Mouse (Mus musculus): ENCODE measurements around the gene Stat5a.

Gene Stat5a

DNA sequence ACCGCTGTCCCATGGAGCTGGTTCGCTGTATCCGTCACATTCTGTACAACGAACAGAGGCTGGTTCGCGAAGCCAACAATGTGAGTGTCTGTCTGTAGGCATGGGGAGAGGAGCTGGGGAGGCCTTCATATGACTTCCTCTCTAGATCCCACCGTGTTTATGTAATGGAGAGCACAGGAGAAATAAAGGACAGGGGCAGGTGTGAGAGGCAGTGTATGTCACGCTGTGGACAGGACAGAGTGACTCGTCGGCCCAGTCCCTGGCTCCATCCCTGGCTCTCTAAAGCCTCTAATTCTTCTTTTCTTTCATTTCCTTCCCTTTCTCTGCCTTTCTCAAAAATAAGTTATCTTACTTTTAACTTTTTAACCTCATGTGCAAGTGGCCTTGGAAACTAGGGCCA lies 4.0 kb downstream of the Stat5a start:
- DNase-seq, result no peak

DNA sequence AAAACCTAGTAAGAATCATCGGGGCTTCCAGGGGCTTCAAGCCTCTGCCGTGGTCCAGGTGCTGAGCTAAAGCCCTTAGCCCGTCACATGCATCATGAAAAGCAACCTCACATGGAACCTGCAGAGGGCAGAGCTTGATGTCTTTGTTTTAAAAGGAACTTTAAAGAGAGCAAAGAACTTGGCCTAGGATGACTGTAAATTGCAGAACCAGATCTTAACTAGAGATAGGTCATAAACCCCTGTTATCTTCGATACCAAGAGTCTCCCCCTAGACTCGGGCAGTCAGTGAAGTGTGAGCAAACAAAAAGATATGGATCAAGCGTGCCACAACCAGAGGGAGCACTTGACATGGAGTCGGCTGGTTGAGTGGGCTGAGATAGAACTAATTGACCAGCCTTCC lies 6.5 kb downstream of the Stat5a start:
- DNase-seq, result no peak

DNA sequence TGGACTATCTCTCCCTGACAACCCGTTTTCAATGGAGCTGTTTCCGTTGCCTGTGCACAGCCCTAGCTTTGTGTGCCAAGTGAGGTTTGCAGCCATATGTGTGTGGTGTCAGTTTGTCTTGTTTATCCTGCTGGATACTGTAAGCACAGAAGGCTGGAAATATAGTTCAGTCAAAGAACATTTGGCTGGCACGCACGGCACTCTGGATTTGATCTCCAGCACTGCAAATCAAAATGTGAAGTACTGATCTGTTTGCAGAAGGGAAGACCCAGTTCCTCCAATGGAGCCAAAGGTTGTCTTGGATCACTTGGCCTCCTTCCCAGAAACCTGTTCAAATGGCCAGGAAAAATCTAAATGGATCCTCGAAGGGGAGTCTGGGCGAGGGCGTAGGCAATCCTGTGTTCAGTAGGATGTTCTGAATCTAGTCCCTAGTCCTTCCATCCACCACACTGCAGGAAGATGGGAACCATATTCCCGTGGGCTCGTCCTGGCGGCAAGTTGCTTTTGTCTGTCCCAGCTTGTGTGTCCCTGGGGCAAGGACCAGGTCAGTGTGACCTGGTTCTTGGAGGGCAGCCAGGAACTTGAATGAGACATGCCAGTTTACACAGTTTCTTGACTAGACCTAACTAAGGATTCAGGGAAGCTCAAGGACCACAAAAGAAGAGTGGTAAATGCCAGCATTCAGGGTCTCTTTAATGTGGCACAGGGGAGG lies 11.3 kb downstream of the Stat5a start:
- no peak for DNase-seq

DNA sequence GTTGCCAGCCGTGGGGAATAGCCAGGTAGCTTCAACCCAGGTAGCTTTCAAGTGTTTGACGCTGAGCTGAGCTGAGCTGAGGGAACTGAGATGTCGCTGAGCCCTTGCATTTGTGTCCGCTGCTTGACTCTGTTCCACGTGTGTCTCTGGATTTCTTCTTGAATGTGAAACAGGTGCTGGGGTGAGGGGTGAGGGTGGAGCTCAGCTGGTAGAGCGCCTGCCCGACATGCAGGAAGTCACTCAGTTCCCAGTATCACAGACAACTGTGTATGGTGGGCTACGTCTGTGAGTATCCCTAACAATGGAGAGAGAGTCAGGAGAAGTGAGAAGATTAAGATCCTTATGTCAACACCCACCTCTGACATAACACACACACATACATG lies 11.8 kb downstream of the Stat5a start:
- DNase-seq, result no peak

DNA sequence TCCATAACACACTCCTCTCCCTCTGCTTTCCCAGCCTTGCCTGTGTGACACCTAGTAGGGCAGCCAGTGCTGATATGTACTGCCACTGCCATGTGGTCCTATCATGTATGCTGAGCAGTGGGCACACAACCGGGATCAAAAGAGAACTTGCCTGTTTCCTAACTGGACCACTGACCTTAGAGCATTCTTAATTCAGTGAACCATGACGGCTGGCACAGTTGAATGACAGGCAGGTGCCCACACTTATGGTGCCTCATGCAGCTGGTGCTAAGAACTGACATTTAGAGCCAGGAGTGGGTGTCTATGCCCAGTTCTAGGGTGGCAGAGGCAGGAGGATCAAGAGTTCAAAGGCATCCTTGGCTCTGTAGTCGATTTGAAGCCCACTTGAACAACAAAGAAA lies 16.6 kb downstream of the Stat5a start:
- DNase-seq, result no peak

DNA sequence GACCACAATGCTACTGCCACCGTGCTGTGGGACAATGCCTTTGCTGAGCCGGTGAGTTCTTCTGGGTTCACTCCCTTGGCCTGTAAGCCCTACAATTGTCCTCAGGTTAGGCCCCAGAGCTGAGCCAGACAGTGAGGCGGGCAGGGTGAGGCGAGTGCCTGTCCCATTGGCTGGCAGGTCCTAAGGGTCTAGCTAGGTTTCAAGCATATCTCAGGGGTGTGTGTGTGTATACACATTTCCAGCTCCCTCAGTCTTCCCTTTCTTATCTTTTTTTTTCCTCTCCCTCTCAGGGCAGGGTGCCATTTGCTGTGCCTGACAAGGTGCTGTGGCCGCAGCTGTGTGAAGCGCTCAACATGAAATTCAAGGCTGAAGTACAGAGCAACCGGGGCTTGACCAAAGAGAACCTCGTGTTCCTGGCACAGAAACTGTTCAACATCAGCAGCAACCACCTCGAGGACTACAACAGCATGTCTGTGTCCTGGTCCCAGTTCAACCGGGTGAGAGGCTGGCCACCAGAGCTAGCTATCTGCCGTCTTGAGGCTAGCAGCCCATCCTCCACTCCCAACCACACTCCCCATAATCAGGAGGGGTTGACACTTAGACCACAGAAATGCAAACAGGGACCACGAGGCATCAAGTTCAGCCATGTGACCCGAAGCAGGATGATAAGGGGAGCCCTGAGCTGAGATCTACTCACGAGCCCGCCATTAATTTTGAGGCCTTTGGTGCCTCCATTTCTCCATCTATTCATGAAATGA lies 20.3 kb downstream of the Stat5a start:
- no peak for DNase-seq

DNA sequence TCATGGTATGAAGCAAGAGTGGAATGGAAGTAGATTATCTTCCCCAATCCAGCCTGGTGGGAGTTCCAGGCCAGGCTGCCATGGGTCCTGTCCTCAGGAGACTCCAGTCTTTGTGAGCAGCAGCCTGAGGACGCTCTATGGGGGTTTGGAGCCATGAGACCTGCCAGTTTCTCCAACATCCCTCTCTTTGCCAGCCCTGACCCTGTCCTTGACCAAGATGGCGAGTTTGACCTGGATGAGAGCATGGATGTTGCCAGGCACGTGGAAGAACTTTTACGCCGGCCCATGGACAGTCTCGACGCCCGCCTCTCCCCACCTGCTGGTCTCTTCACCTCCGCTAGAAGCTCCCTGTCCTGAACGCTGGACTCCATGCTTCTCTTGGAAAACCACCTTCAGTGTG lies 24.5 kb downstream of the Stat5a start:
- peak; percentile 91 for DNase-seq

DNA sequence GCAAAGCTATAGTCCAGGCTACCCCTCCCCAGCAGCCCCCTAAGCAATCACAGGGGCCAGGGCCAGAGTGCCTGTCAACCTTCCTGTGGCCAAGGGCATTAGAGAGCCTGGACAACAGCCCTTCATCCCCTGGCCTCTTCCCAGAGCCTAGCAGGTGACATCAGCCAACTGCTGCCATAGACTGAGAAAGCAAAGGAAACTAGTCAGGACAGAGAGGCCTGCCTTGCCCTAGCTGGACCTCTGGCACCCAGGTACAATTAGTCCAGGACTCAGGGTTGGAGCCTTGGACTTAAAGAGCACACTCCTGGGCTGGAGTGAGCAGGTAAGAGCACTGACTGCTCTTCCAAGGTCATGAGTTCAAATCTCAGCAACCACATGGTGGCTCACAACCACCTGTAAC lies 26.3 kb downstream of the Stat5a start:
- no peak for DNase-seq

DNA sequence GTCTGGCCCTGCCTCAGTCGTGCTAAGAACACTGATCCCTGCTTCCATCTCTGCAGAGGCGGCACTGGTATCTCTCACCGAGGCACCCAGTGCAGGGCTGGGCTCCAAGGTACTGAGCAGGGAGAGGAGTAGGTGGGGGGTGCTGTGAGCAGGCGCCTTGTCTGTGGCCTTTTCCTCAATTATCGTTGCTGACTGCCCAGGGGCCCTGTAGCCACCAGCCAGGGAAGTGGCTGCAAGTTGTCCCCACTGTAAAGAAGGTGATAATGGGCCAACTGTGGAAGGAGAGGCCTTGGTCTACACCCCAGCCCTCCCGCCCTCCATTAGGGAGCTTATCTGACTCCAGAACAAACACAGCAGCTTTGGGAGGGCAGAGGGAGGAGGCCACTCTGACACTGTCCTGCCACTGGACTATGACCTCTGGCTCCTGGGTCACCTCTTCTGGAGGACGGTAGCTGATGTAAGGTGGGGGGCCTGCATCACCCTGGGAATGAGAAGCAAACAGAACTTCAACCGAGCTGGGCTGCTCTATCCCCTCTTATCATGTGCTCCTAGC lies 27.1 kb downstream of the Stat5a start:
- DNase-seq, result no peak

DNA sequence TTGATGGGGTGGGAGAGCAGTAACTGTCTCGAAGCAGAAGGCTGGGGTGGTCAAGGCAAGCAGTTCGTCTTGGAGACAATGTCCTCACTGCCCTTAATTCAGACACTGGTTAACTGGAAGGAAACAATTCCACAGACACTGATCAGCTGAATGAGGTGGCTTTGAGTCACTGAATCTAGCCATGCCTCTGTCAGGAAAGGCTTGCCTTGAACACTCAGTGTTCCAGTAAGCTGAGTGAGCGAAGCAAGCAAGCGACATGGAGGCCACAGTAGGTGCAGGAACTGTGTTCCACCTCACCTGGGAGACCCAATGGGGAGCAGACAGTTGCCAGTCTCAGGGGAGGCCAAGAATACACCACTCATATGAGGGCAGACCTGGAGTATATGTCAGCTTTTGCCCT lies 28.1 kb downstream of the Stat5a start:
- DNase-seq, result no peak

DNA sequence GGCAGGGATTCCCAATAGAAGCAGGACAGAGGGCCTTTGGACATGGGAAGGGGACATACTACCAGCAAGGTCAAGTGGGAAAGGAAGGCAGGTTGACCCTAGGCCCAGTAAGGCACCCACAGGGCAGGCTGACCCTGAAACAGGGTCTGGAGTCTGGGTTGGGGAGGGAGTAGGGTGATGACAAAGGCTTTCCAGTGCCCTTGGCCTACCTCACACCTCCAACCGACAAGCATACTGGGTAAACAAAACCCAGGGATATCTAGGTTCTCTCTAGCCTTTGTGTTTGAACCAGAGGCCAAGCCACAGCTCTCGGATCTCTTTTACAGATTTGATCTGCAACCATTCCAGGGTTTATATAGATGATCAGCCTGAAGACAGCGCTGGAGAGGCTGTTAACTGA lies 28.6 kb downstream of the Stat5a start:
- no peak for DNase-seq

DNA sequence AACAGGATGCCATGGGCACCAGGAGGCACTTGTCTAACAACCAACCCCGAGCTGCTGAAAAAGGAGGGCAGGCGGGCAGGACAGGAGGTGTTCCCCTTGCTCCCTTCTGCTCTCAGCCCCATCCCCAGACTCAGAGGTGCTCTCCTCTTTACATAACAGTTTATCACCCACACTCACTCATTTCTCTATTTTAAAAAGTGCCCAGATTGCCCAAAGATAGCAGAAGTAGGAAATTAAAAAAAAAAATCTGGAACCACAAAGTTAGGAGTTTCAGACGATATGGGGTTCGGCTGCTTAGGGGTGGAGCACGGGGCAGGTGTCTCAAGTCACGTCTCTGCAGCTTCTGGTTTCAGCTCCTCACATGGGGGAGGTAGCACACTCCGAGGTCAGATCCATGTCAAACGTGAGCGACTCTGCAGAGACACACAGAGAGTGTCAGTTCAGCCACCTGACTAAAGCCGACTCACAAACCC lies 29.2 kb downstream of the Stat5a start:
- DNase-seq, result no peak

DNA sequence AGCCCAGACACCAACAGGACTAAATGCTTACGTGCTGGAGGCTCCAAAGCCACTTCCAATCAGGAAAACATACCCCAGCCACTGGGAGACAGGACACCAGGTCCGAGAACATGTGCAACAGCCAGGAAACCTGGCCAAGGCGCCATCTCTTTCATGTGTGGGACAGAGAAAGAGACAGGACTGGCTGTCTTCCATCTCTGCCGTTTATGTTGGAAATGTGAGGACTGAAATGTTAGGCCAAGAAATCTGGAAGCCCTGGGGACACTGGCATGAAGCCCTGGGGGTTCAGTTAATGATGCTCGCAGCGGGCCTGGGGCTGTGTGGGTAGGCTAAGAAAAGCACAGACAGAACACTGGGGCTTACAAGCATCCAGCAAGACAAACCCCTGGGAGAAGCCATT lies 31.3 kb downstream of the Stat5a start:
- peak; percentile 95 for DNase-seq

DNA sequence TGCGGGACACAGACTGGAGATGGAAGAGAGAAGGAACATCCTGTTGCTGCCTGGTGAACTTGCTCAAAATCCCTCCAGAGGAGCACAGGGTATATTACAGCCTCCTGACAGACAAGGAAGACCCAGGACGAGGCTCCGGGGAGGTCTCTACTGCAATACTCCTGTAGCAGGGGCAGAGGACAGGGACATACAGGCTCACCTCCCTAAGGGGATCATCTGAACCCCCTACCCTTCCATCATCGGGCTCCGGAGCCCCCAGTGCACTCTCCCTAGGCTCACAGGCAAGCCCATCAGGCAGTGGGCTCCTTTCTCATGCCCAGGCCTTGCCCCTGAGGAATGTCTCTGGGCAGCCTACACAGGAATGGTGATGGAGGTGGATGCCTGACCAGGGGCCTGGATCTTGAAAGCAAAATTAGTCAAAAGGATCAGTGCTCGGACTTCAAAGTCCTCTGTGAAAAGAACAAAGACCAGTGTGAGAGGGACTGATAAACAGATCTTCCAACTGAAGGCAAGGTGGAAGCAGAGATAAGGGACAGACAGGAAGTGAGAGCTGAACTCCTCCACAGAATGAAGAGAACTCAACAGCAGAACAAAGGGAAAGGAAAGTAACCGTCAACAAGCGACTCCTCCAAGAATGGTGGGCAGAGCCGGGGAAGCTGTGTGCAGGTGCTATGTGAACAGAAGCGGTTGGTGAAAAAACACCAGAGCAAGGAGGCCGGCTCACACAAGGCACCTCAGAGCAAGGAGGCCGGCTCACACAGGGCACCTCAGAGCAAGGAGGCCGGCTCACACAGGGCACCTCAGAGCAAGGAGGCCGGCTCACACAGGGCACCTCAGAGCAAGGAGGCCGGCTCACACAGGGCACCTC lies 32.3 kb downstream of the Stat5a start:
- DNase-seq, result peak; percentile 91

DNA sequence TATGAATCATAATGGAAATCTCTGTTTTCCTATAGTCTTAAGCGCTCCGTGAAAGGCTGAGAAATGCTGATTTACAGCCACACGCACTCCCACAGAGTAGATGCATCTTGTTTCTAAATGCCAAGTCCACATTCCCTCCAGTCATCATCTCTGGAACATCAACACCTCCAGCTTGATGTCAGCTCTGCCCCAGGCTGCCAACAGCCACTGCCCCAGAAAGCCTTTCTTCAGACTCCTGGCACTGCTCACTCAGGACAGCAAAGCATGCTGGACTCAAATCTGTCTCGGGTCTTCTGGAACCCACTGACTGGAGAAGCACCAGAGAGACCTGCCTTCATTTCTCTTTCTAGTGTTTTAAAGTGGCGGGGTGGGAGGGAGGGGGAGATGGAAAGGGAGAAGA lies 33.3 kb downstream of the Stat5a start:
- peak; percentile 94 for DNase-seq

DNA sequence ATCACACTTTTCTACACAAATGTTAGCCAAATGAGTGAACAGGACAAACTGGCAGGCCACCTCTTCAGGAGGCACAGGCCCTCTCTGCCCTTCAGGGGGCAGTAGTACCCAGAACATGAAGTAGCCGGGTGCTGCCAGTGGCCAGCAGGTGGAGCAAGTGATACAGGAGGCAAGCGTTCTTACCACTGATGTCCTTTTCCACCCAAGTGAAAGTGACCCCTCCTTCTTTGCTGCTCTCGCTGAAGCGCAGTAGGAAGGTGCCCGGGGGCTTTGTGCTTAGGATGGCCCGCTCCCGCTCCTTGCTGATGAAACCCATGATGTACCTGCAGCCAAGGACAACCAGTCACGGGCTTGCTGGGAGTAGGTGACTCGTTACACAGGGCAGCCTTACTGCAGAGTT lies 34.3 kb downstream of the Stat5a start:
- peak; percentile 98 for DNase-seq

DNA sequence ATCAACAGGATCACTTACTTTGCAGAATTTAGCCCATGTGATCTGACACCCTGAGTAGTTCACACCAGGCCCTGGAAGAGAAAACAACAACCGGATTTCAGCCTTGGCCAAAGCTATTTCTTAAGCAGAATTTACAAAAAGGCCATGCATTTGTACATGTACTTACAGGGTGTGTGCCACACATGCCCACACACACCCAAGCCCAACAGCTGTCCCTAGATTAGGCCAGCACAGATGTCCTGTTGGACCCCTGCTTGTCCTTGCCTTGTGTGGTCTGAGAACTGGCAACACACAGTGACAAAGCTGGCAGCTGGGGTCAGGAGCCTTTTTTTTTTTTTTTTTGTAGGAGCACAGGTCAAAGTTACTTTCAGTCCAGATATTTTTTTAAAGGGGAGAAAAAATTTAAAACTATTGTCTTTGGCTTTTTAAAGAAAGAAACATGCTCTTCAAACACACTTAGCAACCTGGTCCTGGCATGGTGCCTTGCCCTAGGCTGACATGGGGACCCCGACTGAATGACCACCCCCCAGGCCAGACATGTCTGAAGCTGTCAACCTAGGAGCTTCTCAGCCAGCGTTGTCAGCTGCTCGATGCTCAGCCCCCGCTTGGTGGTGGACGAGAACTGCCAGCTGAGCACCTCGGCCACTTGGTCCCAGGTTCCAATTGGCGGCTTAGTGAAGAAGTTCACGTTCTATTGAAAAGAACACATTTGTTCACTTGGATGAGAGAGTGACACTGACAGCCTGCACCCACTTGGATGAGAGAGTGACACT lies 35.2 kb downstream of the Stat5a start:
- no peak for DNase-seq

DNA sequence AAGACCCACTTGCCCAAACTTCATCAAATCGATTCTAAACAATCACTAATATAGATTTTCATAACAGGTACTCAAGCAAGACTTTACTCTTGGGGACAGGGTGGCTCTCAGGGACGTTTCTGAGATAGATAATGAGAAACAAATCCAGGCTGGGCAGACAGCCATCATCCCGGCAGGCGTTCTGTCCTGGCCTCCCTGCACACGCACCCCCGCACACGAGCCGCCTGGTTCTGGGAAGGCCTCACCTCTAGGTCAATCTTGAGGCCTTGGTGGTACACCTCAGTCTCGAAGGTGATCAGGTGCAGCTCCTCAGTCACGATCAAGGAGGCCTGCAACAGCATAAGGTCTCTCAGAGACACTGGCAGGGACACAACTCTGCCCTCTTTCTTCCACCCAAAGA lies 36.9 kb downstream of the Stat5a start:
- peak; percentile 88 for DNase-seq

DNA sequence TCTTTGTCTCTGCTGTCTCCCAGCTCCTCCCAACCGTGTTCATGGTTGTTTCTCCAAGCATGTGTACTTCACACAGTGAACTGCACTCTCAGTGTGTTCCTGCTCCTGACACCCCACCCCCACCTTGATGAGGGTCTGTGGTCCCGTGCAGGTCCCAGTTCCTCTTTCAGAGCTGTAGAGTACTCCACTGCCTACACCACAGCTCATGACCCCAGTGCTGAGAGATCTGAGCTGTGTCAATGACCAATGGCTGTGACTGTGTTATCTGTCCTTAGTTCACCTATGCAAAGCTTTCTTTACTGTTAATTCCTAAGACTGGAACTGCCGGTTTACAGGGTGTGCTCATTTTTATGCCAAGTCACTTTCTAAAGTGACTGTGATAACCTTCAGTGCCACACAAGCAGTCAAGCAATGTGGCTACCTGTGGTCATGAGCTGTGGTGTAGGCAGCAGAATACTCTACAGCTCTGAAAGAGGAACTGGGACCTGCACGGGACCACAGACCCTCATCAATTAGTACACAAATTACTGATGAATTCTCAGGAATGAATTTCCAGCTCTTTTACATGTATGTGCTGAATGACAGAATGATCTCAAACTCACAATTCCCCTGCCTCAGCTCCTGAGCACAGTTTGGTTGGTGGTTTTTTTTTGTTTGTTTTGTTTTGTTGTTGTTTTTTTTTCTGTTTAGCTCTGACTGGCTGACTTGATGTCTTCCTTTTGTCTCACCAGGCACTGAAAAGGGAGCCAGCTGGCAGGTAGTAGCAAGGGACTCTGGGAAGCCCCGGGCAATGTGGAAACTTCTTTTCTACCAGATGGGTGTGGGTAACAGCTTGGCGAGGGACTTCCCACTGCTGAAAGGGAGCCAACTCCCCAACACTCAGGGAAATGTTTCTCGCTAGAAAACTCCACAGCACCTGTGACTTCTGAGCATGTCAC lies 38.4 kb downstream of the Stat5a start:
- DNase-seq, result peak; percentile 94

DNA sequence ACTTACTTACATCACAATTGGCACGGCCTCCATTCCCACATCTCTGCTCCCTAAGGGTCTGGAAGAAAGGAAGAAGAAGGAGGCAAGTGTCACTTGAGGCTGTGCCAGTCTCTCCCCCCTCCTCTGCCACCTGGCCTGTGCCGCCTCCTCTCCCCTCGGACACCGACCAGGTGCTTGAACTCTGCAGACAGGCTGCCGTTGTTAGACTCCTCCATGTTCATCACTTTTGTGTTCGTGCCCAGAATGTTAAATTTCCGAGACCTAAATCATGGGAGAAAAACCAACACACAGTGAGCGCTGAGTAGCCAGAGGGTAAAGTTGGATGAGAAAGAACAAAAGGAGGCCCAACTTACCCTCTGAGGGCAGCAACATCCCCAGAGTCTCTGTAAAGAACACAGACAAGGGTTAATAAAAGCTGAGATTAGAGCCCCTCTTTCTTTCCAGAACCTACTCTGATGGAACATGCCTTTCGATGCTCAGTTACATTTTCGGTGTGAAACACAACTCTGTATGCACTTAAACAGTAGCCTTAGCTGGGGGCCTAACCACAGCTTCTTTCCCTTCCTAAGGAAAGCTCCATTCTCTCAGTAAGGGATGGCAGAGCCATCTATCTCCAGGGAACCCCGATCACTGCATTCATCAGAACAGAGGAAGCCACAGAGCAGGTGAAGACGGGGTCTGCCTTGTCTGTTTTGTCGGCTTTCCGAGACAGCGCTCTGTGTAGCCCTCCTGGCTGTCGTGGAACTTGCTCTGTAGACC lies 39.5 kb downstream of the Stat5a start:
- no peak for DNase-seq

All from heart, adult 11 months (tissue).